Mouse (Mus musculus) monocyte, adult 2 months (primary cell): ENCODE data around the gene Pkhd1.

Experiments used
- DNase-seq, 2 experiments: peaks; one replicate each; pipeline ENCODE4 v3.0.0; 2022; ENCODE audit warnings: low spot score in 2 of 2, low read depth in 1 of 2

Pkhd1 gene

GRCm38 (mm10) chr1:20617849-20618530 is at the start of gene Pkhd1:
Gene Pkhd1, minus strand, starts transcription at chr1:20618064.
- DNase-seq = no peak

- DNase-seq = no peak
These were observed 49.7 kb upstream of the Pkhd1 start for GRCm38 (mm10) chr1:20667567-20667966.

- DNase-seq = no peak
These were observed 48.4 kb upstream of the Pkhd1 start for GRCm38 (mm10) chr1:20666233-20666632.

- no peak for DNase-seq
These were observed 37.2 kb upstream of the Pkhd1 start for GRCm38 (mm10) chr1:20655085-20655484.

GRCm38 (mm10) chr1:20653513-20654506 is 35.9 kb upstream of the Pkhd1 start:
- DNase-seq = no peak

GRCm38 (mm10) chr1:20634856-20635255 is 17.0 kb upstream of the Pkhd1 start:
- no peak for DNase-seq

GRCm38 (mm10) chr1:20633276-20633869 is 15.5 kb upstream of the Pkhd1 start:
- no peak for DNase-seq

- no peak for DNase-seq
These were observed 6.7 kb upstream of the Pkhd1 start for GRCm38 (mm10) chr1:20624564-20624963.

- no peak for DNase-seq
These were observed 5.5 kb upstream of the Pkhd1 start for GRCm38 (mm10) chr1:20623375-20623774.

GRCm38 (mm10) chr1:20620611-20621010 is 2.7 kb upstream of the Pkhd1 start:
- no peak for DNase-seq

- no peak for DNase-seq
These were observed 1.5 kb upstream of the Pkhd1 start for GRCm38 (mm10) chr1:20619363-20619762.

GRCm38 (mm10) chr1:20612643-20613042 is 5.2 kb downstream of the Pkhd1 start:
- no peak for DNase-seq

GRCm38 (mm10) chr1:20605489-20605888 is 12.4 kb downstream of the Pkhd1 start:
- no peak for DNase-seq

GRCm38 (mm10) chr1:20590488-20590887 is 27.4 kb downstream of the Pkhd1 start:
- DNase-seq = no peak

GRCm38 (mm10) chr1:20571469-20571868 is 46.4 kb downstream of the Pkhd1 start:
- no peak for DNase-seq

GRCm38 (mm10) chr1:20569430-20569829 is 48.4 kb downstream of the Pkhd1 start:
- DNase-seq = no peak

- no peak for DNase-seq
These were observed 59.4 kb downstream of the Pkhd1 start for GRCm38 (mm10) chr1:20558443-20558842.

GRCm38 (mm10) chr1:20554398-20554797 is 63.5 kb downstream of the Pkhd1 start:
- no peak for DNase-seq

GRCm38 (mm10) chr1:20551334-20551733 is 66.5 kb downstream of the Pkhd1 start:
- DNase-seq = no peak

- DNase-seq = no peak
These were observed 73.3 kb downstream of the Pkhd1 start for GRCm38 (mm10) chr1:20544526-20544925.

GRCm38 (mm10) chr1:20513364-20514084 is 104.3 kb downstream of the Pkhd1 start:
- no peak for DNase-seq
